Mouse (Mus musculus): ENCODE data around the gene St3gal2.

Gene St3gal2

DNA sequence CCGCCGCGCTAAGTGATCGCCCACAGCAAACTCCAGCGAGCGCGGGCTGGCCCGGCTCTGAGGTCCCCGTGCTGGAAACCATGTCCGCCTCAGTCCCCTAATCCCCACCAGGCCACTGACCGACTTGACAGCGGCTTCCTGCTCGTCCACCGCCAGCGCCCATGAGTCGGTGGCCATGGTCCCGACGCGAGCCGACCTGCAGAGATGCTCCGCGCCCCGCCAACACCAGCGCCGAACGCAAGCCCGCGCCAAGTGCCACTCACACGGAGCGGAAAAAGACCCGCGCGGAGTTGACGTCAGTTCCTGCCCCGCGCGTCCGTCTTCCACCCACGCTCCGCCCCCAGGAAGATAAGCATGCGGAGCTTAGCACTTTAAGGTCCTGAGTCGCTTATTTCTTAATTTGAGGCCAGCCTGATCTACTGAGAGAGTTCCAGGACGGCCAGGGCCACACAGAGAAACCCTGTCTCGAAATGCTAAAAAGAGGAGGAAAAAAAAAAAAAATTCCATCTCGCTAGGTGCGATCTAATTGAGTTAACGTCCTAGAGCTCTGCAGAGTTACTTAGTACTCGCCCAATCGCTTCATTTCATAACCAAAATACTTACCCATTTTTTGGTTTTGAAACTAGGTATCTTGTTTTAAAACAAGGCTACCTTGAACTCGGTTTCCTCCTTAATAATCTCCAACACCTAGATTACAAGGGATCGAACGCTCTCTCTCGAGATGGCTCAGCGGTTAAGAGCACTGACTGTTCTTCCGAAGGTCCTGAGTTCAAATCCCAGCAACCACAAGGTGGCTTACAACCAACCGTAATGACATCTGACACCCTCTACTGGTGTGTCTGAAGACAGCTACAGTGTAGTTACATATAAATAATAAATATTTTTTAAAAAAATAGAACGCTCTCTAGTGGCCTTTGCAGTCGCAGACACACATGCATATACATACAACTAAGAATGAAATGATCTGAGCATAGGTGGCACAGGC is 78.1 kb downstream of the St3gal2 start, which contains the start of gene Ddx19a:
TSS of gene Ddx19a (minus strand) at position 254 of the 985 bp plus-strand sequence.
- peak; percentile 93 for DNase-seq

DNA sequence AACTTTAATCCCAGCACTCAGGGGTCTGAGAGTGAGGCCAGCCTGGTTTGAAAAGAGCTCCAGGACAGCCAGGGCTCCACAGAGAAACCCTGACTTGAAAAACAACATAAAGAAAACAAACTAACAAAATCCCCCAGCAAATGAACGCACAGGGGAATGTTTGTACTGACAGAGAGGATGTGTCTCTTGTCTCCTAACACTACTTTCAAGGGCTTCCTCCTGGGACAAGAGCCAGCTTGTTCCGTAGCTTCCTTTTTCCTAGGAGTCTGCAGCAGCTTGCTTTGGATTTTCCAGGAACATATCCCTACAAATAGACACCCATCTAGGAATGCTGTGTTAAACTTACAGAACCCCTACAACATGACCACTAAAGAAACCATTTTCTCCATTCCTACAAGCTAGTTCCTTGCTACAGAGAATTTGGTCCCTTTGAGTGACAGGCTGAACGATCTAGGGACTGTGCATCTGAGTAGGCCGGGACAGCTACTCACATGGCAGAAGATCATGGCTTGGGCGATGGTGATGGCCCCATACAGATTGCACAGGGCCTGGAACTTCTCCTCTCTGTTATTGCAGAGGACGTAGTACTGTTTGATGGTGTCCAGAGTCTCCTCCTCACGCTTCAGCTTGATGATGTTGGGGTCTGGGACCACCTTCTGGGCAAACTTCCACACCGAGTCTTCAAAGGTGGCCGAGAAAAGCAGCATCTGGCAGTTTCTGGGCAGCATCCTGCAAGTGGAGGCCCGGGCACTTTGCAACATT is 90.7 kb downstream of the St3gal2 start:
- peak; percentile 28 for DNase-seq
